Mouse (Mus musculus): ENCODE results near the gene Lrrc28. TPM values are rescaled to one million over a fixed set of nuclear protein-coding genes. Genes with fewer than 3 reads are reported as not detected.
A peak's percentile ranks its signal among the peaks of the same experiment; 100 is the strongest.
"Not testable (repeated sequence)": the region's sequence is repeated elsewhere in the genome, so short reads cannot be mapped to it uniquely, and the experiment has no call there.

The Lrrc28 gene
- total RNA-seq, 2 experiments from 2014 or later = 38.7 to 38.9 TPM

DNA sequence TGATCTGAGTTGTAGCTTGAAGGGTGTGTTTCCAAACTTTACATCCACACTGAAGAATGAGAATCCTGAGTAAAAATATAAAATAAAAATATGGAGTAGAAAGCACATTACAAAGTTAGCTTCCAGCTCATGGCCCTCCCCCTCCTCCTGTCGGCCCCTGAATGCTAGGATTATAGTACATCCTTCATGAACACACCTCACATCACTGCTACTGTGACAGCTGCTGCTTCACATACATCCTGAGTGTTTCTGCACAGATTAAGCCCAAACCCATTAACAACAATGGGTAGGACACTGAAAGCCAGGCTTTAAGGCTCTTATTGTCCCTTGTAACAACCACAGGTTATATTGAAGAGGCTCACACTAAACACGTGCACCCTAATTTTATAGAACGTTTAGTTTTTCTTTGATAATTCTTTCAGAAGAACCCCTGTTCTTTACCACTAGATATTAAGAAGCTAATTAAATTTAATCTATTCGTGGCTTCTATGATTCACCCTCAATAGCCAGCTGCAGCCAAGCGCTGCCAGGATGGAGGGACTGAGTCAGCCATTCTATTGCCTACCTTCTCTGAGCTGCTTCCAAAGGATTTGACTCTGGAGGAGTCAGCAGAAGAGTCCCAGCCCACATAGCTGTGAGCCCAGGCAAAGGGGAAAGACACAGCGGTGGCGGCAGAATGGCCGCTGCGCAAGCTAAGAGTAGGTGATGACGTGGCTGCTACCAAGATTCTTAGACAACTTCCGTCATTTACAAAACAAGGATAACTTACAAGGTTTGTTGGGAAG, 108.3 kb downstream of the Lrrc28 start:
- no peak for DNase-seq (ENCODE audit: low spot score in 2 of 2)

DNA sequence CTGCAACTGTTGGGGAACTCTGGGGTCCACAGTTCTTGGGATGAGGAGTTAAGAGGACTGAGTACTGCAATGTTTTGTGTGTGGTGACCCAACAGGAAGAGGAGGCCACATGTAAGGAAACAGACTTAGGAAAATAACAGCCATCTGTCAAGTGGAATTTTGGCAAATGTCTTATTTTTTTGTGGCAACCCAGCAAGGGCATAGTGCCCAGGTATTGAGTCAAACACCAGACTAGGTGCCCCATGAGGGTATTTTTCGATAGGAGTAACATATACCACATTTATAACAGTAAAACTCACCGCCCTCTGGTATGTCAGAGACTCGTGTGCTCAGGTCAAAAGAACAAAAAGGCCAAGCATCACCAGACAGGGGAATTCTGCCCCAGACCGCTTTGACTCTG, 109.1 kb downstream of the Lrrc28 start:
- DNase-seq (ENCODE audit: low spot score in 2 of 2) = no peak

DNA sequence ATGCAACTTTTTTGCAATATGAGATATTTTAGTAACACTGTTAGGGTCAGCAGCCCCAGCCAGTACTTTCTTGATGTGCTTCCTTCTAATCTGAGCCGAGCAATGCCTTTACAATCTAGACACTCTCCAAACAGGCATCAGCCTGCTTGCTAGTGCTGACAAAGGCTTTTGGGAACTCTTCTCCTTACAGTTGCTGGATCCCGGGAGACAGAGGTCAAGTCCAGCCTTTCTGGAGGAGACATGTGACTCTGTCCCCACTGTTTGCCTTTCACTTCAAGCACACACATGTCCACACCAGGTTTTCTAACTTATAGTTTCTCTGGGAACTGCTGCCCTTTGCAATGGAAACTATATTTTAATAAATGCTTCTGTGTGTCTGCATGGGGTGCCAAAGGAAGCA, 114.1 kb downstream of the Lrrc28 start:
- no peak for DNase-seq (ENCODE audit: low spot score in 2 of 2)

DNA sequence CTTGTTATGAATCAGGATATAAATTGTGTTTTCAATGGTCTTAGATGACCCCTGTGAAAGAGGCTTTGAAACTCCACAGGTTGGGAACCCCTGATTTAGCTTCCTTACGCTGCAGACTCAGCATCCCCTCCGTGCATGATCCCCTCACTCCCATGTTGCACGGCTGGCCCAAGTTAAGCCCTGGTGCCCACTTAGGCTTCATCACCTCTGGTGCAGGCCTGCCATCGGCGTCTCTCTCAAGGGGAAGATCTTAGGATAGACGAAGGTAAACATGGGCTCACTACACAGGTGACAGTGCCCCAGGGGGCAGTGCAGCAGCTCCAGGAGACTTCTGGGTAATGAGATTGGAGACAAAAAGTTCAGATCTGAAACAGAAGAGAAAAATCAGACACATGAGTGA, 115.7 kb downstream of the Lrrc28 start:
- DNase-seq (ENCODE audit: low spot score in 2 of 2) = no peak

DNA sequence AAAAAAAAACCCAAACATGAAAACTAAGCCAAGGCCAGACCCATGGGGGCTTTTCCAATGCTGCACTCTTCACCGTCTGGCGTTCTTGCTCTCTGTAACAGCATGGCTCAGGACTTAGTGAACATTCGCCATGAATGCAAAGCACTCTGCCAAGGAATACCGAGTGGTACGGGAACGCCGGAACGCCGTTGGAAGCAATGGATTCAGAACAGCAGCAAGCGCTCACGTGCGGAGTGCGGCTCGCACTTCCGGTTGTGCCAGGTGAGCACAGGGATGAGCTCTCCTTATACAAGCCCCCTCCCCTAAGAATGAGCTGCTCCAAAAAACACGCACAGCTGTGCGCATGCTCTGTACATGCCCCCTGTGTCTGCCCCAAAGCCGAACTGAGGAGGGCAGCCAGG, 116.2 kb downstream of the Lrrc28 start:
- DNase-seq (ENCODE audit: low spot score in 2 of 2) = peak in 1 of 2 experiments; percentile 60

DNA sequence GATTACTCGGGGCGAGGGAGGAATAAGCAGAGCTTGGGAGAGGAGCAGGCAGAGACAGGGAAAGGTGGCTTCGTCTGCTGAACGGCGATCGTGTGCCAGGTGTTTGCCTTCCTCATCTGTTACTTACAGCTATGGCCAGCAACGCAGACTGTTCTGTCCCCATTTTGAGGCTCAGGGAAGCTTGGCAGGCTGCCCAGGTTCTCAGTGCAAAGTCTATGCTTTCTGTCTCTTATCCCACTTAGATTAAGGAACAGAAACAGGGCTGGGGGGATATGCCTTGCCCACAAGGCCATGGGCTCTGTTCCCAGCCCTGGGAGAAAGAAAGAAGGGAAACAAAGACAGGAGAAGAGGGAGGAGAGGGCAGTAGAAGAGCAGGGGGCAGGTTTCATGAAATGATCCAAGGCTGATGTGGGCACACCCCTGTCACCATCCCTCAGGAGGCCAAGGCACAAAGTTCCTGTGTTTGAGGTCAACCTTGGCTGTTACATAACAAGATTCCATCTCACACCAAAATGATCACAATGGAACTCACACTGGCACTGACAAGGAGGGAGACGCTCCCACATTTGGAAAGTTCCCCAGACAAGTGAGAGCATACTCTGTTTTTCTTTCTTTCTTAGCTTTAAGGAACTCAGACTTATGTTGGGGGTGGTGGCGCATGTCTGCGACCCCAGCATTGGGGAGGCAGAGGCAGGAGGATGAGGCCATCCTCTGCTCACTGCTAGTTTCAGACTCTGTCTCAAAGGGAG, 116.8 kb downstream of the Lrrc28 start:
- DNase-seq (ENCODE audit: low spot score in 2 of 2) = peak; percentile 54 to 78

DNA sequence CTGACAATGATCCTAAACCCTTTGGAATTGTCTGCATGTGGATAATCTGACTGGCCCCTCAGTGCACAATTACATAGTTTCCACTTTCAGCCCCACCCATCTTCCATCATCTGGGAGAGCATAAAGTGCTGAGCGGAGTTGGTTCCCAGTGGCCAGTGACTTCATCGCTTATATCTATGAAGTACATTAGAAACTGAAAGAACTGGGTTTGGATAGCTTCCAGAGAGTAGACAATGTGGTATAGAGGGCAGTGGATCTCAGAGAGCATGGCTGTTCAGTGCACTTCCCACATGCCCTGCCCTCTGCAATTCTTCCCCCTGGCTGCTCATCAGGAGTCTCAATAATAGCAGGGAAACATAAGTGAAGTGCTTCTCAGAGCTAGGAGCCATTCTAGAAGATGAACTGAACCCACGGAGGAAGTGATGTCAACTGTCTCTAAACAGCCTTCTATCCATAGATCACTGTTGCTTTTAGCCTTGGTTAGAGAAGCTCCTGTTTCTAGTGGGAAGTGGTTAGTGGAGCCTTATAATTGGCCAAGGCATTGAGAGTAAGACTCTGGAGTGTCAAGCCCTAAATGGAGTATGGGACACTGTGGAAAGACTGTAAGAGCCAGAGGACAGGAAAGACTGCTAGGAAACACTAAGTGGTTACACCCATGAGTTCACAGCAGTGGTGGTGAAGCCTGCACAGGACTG, 119.0 kb downstream of the Lrrc28 start:
- no peak for DNase-seq (ENCODE audit: low spot score in 2 of 2)

DNA sequence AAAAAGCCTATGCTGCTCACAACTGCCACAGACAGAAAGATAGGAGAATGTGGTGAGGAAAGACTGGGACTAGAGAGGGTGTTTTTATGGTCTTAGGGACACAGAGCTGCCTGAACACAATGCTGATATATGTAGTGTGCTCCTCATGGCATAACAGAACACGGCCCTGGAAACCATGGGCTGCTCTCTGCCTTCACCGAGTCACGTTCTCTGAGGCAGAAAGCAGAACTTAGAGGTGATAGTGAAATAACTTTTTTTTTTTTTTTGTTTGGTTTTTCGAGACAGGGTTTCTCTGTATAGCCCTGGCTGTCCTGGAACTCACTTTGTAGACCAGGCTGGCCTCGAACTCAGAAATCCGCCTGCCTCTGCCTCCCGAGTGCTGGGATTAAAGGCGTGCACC, 121.0 kb downstream of the Lrrc28 start:
- not testable (repeated sequence) for DNase-seq (ENCODE audit: low spot score in 2 of 2)

DNA sequence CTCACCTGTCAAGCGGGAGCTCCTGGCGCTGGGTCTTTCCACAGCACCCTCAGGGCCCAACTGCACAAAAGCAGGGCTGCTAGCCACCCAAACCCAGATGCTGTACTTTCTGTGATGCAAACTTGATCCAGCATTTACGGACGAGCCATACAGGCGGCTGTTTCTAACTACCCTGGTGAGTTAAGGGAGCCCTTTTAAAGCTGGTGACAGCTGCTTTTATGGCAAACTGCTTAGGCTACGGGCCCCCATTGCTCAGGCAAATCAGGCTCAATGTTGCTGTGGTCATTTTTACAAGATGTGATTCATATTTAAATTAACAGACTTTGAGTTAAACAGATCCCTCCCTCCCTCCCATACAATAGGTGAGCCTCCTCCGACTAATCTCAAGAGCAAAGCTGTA, 121.7 kb downstream of the Lrrc28 start:
- no peak for DNase-seq (ENCODE audit: low spot score in 2 of 2)

DNA sequence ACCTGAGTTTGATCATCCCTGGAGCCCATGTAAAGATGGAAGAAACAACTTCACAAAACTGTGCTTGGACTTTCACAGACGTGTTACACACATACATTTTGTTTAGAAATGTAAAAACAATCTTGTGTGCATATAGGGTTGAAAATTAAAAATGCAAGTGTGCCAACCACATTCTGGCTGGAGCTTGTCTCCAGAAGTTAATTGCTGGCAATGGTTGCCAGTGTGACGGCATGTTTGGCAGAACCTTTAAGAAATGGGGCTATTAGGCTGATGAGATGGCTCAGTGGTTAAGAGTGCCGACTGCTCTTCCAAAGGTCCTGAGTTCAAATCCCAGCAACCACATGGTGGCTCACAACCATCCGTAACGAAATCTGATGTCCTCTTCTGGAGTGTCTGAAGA, 123.3 kb downstream of the Lrrc28 start:
- not testable (repeated sequence) for DNase-seq (ENCODE audit: low spot score in 2 of 2)

DNA sequence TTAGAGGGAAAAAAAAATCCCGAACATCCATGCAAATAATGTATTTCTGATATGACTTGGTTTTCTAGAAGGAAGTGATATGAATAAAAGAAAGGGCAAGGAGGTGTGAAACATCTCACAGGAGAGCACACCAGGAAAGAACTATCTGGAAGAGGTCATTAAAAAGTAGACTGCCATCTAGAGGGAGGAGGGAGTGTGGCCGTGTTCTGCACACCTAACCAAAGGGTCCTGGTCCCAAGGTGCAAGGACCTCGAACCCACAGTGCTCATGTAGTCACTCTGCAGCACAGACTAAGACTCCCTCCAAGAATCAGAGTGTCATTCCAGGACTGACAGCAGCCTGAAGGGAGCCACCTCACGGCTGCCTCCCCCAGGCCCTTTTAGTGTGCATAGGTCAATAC, 124.1 kb downstream of the Lrrc28 start:
- DNase-seq (ENCODE audit: low spot score in 2 of 2) = no peak

DNA sequence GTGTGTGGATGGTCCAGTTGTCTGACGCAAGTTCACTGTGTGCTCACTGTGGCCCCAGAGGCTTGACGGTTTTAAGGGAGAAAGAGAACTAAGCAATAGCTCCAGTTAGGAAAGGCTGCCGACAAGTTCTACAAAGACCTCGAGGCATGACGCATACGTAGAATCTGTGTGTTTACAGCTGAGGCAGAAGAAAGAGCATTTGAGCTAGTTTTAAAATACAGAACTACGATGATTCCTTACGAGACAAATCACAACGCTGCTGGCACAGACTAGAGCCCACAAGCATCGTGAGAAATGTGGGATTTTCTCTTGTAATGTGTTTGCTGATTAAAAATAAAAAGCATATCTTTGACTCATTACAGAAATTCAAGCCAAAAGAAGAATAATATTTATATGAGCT, 125.1 kb downstream of the Lrrc28 start:
- DNase-seq (ENCODE audit: low spot score in 2 of 2) = no peak

DNA sequence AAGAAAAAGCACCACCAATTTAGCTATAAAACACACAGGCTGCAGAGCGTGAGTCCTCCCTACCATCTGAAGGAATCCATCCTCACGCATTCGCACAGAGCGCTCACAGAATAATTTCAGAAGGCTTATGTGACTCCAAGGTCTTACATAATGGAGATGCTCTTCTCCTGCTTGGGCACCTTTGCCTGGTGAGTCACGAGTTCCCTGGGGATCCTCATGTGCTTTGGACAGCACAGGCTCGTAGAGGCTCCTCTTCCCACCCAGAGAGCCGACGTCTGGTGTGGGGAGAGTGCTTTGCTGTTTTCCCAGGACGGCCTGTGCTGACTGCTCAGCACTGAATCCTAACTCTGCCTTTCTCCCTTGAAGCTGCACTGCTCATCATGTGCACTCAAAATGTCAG, 129.4 kb downstream of the Lrrc28 start:
- peak in 1 of 2 experiments; percentile 17 for DNase-seq (ENCODE audit: low spot score in 2 of 2)

DNA sequence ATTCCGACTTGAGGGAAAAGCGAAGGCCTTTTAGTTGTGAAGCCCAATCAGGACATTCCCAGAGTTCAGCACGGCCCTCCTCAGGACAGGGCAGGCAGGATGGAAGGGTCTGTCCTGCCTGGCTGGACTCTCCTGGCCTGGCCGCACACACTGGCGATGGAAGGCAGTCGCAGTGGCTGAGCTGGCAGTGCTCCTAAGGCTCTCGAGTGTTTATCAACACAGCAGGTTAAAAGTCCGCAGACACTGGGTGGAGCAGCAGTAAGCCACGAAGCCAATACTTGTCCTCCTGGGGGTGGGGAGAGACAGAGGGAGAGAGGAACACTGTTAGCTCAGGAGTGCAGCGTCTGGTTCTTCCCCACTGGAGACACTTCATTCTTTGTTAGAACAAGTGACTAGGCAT, 130.2 kb downstream of the Lrrc28 start:
- DNase-seq (ENCODE audit: low spot score in 2 of 2) = no peak

DNA sequence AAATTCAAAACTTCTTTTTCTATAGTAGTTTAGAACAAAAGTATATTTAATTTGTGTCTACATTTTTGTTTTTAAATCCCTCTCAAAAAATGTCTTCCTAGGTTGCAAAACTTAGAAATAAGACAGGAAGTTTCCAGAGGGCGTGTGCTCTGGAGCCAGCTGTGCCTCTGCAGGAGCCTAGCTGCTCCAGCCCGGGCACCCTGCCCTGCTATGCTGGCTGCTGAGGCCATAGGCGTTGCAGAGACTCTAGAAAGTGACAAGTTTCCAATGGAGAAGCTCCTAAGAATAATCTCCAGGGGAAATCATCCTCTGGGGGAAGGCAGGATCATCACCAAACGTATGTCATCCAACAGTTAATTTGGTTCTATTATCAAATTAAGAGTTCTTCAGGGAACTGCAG, 130.7 kb downstream of the Lrrc28 start:
- DNase-seq (ENCODE audit: low spot score in 2 of 2) = no peak

DNA sequence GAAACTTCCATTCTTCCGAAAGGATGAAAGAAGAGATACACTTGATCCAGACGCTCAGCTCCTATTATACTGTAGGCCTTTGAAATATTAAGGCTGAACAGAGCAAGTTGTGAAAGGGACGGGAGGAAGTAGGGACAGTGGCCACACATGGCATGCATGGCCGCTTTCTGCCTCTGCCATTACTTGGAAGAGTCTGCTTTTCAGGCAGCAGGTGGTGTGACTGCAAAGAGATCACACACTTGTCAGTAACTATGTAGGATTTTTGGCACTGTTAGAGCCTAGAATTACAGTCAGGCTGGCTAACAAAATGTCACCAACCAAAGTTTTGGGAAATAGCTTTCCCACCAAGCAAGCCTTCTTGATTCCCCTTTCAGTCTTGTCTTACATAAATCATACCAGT, 131.4 kb downstream of the Lrrc28 start:
- peak in 1 of 2 experiments; percentile 17 for DNase-seq (ENCODE audit: low spot score in 2 of 2)

DNA sequence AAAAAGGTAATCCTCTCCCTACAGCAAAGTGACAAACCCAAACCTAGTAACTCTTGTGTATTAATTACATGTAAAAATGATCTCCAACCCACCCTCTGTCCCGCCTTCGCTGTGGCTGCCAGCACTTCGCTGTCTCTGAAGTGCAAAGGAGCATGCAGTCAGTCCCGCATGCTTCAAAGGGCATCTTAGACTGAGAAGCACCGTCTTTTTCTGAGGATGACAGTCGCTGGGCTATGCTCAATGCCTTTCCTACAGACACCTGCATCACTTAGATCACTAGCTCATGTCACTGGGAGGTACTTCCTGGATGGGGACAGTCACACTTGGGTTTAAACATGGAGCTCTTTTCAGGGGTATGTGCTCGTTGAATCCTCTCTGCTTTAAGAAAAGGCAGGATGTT, 133.5 kb downstream of the Lrrc28 start:
- DNase-seq (ENCODE audit: low spot score in 2 of 2) = no peak

DNA sequence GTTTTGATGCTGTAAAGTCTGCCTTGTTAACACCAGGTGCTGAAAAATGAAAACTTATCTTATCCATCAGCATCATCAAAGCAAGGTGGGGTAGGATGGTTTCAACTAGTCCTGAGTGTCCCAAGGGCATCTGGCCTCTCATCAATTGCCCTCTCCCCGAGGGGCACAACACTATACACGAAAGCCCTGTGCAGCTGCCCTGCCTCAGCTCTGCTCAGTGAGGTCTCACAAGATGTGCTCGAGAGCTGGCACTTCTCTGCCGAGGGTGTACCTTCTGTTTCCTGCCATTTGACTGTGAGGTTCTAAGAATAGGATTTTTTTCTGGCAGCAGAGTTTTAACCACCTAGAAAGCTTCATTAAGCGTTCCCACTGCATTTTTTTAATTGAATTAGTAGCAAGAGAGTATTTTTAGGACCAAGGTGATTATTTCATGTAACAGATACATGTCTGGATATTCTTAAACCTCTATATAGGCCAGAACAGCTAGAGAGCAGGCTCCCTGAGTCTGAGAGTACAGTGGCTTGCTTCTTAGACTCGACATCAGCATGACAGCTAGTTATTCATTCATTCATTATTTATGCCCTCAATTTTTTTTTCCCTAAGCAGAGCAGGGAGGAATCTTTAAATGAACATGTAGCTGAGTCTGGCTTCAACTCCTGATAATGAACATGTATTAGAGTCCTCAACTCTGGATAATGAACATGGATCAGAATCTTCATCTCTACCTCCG, 141.6 kb downstream of the Lrrc28 start:
- no peak for DNase-seq (ENCODE audit: low spot score in 2 of 2)

DNA sequence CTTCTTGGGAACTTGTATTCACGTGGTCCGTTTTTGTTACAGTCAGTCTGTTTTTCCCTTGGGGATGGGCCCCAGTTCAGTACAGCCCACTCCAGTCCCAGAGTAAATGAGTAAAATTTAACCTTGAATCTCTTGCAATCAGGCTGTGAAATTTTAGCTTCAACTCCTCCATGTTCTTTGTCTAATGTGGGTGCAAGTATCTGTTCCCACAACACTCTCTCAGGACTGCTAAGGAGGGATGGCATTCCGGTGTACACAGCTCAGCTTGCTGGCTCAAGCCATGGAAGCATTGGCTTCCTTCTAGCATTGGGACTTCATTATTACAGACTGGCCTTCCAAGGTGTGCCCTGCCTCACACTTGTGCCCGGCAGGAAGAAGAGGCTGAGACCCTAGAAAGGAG, 142.4 kb downstream of the Lrrc28 start:
- DNase-seq (ENCODE audit: low spot score in 2 of 2) = no peak

DNA sequence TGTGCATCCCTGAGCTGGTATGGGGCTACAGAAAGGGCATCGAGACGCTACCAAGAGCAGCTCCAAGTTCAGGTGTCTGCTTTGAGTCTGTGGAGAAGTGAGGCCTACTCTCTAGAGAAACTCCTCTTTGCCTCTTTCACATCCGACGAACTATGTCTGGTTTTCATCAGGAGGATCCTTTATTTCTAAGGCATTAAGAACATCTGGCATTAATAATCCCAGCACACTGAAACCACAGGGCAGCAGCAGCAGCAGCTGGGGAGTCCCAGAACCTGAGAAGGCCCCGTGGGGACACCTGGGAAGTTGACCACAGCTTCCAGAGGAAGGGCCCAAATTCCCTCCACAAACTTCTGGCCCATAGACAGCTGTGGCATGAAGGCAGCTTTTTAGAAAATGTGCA, 144.2 kb downstream of the Lrrc28 start:
- DNase-seq (ENCODE audit: low spot score in 2 of 2) = no peak

DNA sequence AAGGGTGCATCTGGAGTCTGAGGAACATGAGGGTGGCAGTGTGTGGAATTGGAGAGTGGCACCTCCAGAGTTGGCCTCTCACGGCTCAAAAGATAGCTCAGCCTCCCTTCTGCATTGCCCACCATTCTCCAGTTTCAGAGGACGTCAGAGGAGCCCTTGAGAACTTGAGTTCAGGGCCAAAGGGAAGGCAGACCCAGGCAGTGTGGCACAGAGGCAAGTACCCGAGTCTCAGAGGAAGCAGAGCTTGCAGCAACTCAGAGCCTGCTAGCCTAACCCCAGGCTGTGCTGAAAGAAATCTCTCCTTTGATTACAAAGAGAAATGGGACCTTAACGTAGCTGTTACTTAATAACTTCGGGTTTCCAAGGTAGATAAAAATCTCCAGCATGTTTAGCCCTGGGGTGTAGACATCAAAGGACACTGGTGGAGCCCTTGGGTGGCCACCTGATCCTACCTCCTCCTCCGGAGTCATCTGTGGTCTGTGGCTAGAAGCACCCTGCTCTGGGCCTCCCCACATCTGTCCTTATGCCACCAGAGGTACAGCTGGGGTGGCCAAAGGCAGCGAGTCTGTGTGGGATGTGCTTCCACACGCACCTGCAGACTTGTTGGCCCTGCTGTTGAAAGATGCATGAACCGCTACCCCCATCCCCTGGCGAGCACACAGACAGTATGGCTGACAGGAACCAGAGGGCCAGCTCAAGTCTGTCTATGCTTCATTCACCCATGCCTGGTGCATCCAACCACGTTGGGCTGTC, 144.8 kb downstream of the Lrrc28 start:
- DNase-seq (ENCODE audit: low spot score in 2 of 2) = no peak

All from layer of hippocampus, postnatal 14 days (tissue).